Mouse (Mus musculus) brain, embryonic 14.5 days (tissue): Measurements from ENCODE around the gene Syf2. TPM values are rescaled to one million over a fixed set of nuclear protein-coding genes. Genes with fewer than 3 reads are reported as not detected.
"Not testable (repeated sequence)": the region's sequence is repeated elsewhere in the genome, so short reads cannot be mapped to it uniquely, and the experiment has no call there.

Source experiments
- DNase-seq: peaks from one replicate; pipeline ENCODE4 v3.0.0-alpha.2; 2011; ENCODE audit warnings: low read depth
- CTCF ChIP-seq: fragments of 200-500 bp; IDR thresholded peaks from 2 replicates; pipeline ENCODE4 v1.5.1; 2012; ENCODE audit warnings: inconsistent platforms, mild to moderate bottlenecking, moderate library complexity, borderline replicate concordance; ENCODE audit not compliant: insufficient read depth, insufficient read length; ENCODE audit errors: extremely low read depth
- POLR2A ChIP-seq: fragments of 200-500 bp; IDR thresholded peaks from 2 replicates; pipeline ENCODE4 v1.6.1; 2012; ENCODE audit warnings: mild to moderate bottlenecking, inconsistent platforms, borderline replicate concordance; ENCODE audit not compliant: poor library complexity, insufficient read depth, insufficient read length, severe bottlenecking; ENCODE audit errors: extremely low read depth
- polyA plus RNA-seq: library from polyadenylated mRNA; depleted of rRNA; stranded (reverse); fragments of >200 nt; gene quantifications from 2 replicates; pipeline ENCODE4 v1.2.3, GENCODE M21; 2012; rRNA removed

Syf2 gene
- 50.4 and 51.7 TPM in 2 replicates for polyA plus RNA-seq

- TF ChIP-seq POLR2A (0 out of 2 replicates have a peak, but pooled peaks have one; percentile 30), CTCF (no peak)
These were observed at the start of gene Syf2 for GRCm38 (mm10) chr4:134930684-134931481. Gene Syf2 (plus strand): TSS chr4:134930898.

GRCm38 (mm10) chr4:134883266-134883665 lies 47.4 kb upstream of the Syf2 start:
- TF ChIP-seq POLR2A: no peak
- TF ChIP-seq CTCF: peak; percentile 64
- peak; percentile 9 for DNase-seq

More at GRCm38 (mm10) chr4:134930684-134931481, at the start of gene Syf2:
- peak; percentile 99 for DNase-seq

GRCm38 (mm10) chr4:134883808-134884207 lies 46.9 kb upstream of the Syf2 start:
- no peak for DNase-seq
- TF ChIP-seq POLR2A (no peak), CTCF (no peak)

- TF ChIP-seq CTCF: no peak
- TF ChIP-seq POLR2A: no peak
- no peak for DNase-seq
These were observed 46.3 kb upstream of the Syf2 start for GRCm38 (mm10) chr4:134884364-134884763.

- DNase-seq: peak; percentile 25
- TF ChIP-seq CTCF (no peak), POLR2A (no peak)
These were observed 38.6 kb upstream of the Syf2 start for GRCm38 (mm10) chr4:134892096-134892495.

GRCm38 (mm10) chr4:134897256-134897655 lies 33.4 kb upstream of the Syf2 start:
- TF ChIP-seq CTCF (no peak), POLR2A (no peak)
- no peak for DNase-seq

GRCm38 (mm10) chr4:134901126-134901525 lies 29.6 kb upstream of the Syf2 start:
- DNase-seq: no peak
- TF ChIP-seq POLR2A: no peak
- no peak for TF ChIP-seq CTCF

- DNase-seq: no peak
These were observed 27.7 kb upstream of the Syf2 start for GRCm38 (mm10) chr4:134903046-134903445.

GRCm38 (mm10) chr4:134911406-134911805 lies 19.3 kb upstream of the Syf2 start:
- DNase-seq: not testable (repeated sequence)

More at GRCm38 (mm10) chr4:134903046-134903445, 27.7 kb upstream of the Syf2 start:
- TF ChIP-seq POLR2A (no peak), CTCF (no peak)

- TF ChIP-seq CTCF (peak; percentile 72; the same call in 1 of the 2 replicates), POLR2A (no peak)
- DNase-seq: peak; percentile 85
These were observed 17.3 kb upstream of the Syf2 start for GRCm38 (mm10) chr4:134913413-134913812.

- TF ChIP-seq CTCF (no peak), POLR2A (no peak)
- peak; percentile 32 for DNase-seq
These were observed 16.4 kb upstream of the Syf2 start for GRCm38 (mm10) chr4:134914122-134914863.
